Mouse (Mus musculus) cerebellum, adult 2 months (tissue): ENCODE data around the gene Mcf2l. TPM values are rescaled to one million over a fixed set of nuclear protein-coding genes. Genes with fewer than 3 reads are reported as not detected.

Experiments used
- DNase-seq, 2 experiments: peaks; one replicate each; pipeline ENCODE4 v3.0.0; 2021
- H3K27ac ChIP-seq: fragments of 200-500 bp; 2 replicates; pipeline ENCODE4 v1.5.1; 2012; ENCODE audit warnings: low read length, control low read depth, inconsistent platforms; ENCODE audit not compliant: insufficient read depth
- H3K27me3 ChIP-seq: fragments of 200-500 bp; 2 replicates; pipeline ENCODE4 v1.6.1; 2012; ENCODE audit warnings: inconsistent platforms, mild to moderate bottlenecking, low read length, moderate library complexity; ENCODE audit not compliant: control insufficient read depth, insufficient read depth
- H3K4me1 ChIP-seq: fragments of 200-500 bp; 2 replicates; pipeline ENCODE4 v1.6.1; 2011; ENCODE audit warnings: low read length; ENCODE audit not compliant: control insufficient read depth, insufficient read depth
- H3K4me3 ChIP-seq: fragments of 200-500 bp; replicated peaks from 2 replicates; pipeline ENCODE3; 2011; ENCODE audit warnings: mild to moderate bottlenecking, low read depth, low read length, control low read depth; ENCODE audit not compliant: insufficient read depth
- CTCF ChIP-seq: fragments of 200-500 bp; IDR thresholded peaks from 2 replicates; pipeline ENCODE4 v1.5.1; 2011; ENCODE audit warnings: low read depth, mild to moderate bottlenecking, control low read depth, low read length, moderate library complexity, borderline replicate concordance; ENCODE audit not compliant: insufficient read depth
- POLR2A ChIP-seq: fragments of 200-500 bp; IDR thresholded peaks from 2 replicates; pipeline ENCODE4 v1.6.1; 2011; ENCODE audit warnings: low read length, control low read depth, borderline replicate concordance; ENCODE audit not compliant: insufficient read depth
- WGBS: fragments of 180-500 bp; shearing (Covaris S2); methylation state at CpG from one replicate; pipeline ENCODE4 v1.1.7; 2018; 5-methylcytosine and 5-hydroxymethylcytosine counted together
- polyA plus RNA-seq: library from polyadenylated mRNA; depleted of rRNA; stranded (reverse); fragments of >200 nt; gene quantifications from 2 replicates; pipeline ENCODE4 v1.2.3, GENCODE M21; 2012

Gene Mcf2l
- polyA plus RNA-seq, 1 experiment = 158 TPM

DNA sequence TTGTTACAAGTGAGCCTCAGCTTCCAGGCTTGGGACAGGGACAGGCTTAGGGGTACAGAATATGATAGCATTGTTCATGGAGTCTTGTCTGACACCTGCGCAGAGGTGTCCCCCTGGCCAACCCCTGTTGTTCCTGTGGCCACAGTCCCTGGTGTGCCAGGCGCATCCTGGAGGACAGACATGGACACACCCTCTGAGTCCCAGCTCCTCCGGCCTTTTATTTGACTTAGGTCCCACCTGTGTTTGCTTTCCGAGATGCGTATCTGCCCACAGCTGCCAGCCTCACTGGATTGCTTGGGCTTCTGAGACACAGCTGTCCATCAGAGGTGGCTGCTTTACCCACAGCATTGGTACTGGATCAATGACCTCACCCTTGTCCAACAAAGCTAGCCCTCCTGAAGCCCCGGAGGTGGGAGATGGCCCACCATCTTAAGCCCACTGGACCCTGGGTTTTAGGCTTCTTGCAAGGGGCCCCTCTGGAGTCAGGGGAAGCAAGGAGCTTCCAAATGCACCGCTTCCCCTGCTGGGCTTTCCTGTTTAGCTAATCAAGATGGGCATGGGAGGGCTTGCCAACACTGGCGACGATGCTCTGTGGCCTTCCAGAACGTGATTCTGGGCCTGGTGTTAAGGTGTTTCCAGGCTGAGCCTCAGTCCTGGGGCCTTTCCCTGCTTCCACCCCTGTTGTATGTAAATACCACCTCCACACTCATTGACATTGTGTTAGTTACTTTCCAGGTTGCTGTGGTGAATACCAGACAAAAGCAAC lies 67.7 kb downstream of the Mcf2l start:
- 52% methylated on average over 10 of the region's 10 CpGs for WGBS
- peaks cover 43% of the 10 kb centered on the region for H3K4me1 ChIP-seq
- H3K27ac ChIP-seq = no peak overlapping the region
- H3K27me3 ChIP-seq = no peaks in the 10 kb centered on the region
- no peak for DNase-seq
- H3K4me3 ChIP-seq = no peak overlapping the region
- TF ChIP-seq POLR2A (no peak), CTCF (no peak)

DNA sequence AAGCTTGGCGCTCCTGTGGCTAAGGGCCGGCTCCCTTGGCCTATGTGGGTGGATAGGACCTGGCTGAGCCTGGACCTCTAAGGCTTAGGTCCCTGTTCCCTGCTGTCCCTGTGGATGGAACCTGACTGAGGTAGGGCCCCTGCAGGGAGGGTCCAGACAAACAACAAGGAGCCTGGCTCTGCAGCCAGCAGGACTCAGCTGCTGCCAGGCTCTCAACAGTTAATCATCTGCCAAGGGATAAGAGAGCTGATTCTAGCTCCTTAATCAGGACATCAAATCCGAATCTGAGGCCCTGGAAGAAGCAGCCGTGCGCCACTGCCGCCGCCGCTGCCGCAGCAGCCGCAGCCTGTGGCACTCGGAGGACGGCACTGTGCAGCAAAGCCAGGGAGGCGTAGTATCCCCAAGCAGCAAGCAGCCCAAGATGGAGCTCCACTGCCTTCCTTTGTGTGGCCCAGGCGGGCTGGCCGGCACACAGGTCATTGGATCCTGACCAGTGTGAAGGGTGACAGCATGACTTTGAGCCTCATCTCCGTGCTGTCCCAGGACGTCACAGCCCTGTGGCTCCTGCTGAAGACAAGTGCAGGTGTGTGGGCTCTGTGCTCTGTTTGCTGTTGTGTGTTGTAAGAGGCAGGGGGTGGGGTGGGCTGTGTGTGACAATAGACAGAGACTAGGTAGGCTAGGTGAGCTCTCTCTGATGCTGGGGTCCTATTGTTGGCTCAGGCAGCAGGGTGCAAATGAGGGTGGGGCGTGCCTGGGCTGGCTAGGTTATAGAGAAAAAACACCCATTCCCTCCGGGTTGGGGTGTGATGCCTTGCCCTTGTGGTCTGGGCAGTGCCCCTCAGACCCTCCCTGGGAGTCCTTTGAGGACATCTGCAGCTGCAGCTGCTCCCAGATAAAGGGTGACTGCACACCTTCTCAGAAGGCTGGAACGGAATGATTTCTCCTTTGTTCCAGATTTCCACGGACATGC lies 74.3 kb downstream of the Mcf2l start:
- peak overlapping the region; percentile 85 for H3K27ac ChIP-seq
- DNase-seq = peak; percentile 62 to 67
- H3K27me3 ChIP-seq = no peaks in the 10 kb centered on the region
- 6% methylated on average over 21 of the region's 21 CpGs for WGBS
- peaks cover 71% of the 10 kb centered on the region for H3K4me1 ChIP-seq
- peak overlapping the region; percentile 40 for H3K4me3 ChIP-seq
- TF ChIP-seq POLR2A (0 out of 2 replicates have a peak, but pooled peaks have one; percentile 16), CTCF (no peak)

DNA sequence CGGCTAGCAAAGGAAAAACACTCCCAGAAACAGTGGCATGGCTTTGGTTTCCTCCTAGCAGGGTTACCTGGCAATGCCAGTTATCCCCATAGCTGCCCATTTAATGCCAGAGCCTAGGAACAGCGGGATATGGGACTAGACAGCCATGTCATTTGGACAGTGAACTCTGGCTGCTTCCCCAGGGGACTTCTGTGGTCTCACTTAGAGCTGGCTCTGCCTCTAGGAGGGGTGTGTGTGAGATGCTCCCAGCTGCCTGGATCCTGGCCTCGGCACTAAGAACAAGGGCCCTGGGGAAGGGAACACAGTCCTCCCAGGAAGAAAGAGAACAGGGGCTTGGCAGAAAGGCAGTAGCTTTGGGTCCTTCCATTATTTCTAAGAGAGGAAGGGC lies 75.0 kb downstream of the Mcf2l start:
- Histone ChIP-seq H3K27ac (peak overlapping the region; percentile 85), H3K4me1 (peaks cover 71% of the 10 kb centered on the region), H3K27me3 (no peaks in the 10 kb centered on the region), H3K4me3 (peak overlapping the region; percentile 40)
- DNase-seq = peak; percentile 72
- no peak for TF ChIP-seq POLR2A
- TF ChIP-seq CTCF = no peak
- WGBS = 0% methylated on average over 3 of the region's 3 CpGs

GRCm38 (mm10) chr8:12951051-12951630 lies 77.5 kb downstream of the Mcf2l start:
- 46% methylated on average over 7 of the region's 7 CpGs for WGBS
- peak; percentile 61 to 74 for DNase-seq
- H3K4me1 ChIP-seq = peaks cover 85% of the 10 kb centered on the region
- peak overlapping the region; percentile 2; the same call in 1 of the 2 replicates for H3K27ac ChIP-seq
- TF ChIP-seq CTCF (no peak), POLR2A (no peak)
- H3K4me3 ChIP-seq = no peak overlapping the region
- H3K27me3 ChIP-seq = no peaks in the 10 kb centered on the region

GRCm38 (mm10) chr8:12952699-12953098 lies 79.1 kb downstream of the Mcf2l start:
- peaks cover 81% of the 10 kb centered on the region for H3K4me1 ChIP-seq
- H3K27me3 ChIP-seq = no peaks in the 10 kb centered on the region
- no peak overlapping the region for H3K4me3 ChIP-seq
- 45% methylated on average over 6 of the region's 6 CpGs for WGBS
- DNase-seq = no peak
- TF ChIP-seq POLR2A = no peak
- TF ChIP-seq CTCF = no peak
- H3K27ac ChIP-seq = no peak overlapping the region

- WGBS = 71% methylated on average over 8 of the region's 8 CpGs
These were observed 81.8 kb downstream of the Mcf2l start for GRCm38 (mm10) chr8:12955362-12955879.

DNA sequence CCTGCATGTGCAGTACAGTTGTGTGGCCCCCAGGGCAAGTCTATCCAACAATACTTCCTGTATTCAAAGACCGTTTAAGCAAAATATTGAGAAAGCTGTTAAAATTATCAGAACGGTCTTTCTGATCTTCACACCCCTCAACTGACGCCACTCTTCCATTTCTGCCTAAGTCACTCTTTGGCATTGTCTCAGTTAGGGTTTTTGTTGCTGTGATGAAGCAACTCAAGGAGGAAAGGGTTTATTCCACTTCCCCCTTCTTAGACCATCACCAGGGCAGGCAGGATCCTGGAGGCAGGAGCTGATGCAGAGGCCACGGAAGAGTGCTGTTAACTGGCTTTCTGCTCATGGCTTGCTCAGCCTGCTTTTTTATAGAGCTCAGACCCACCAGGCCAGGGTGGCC lies 82.3 kb downstream of the Mcf2l start:
- 83% methylated on average over 4 of the region's 4 CpGs for WGBS
- H3K4me3 ChIP-seq = no peak overlapping the region
- DNase-seq = no peak
- H3K4me1 ChIP-seq = peaks cover 68% of the 10 kb centered on the region
- no peak overlapping the region for H3K27ac ChIP-seq
- H3K27me3 ChIP-seq = no peaks in the 10 kb centered on the region
- TF ChIP-seq CTCF (no peak), POLR2A (no peak)

More at GRCm38 (mm10) chr8:12955362-12955879, 81.8 kb downstream of the Mcf2l start:
- peaks cover 68% of the 10 kb centered on the region for H3K4me1 ChIP-seq
- no peak for DNase-seq
- no peak overlapping the region for H3K27ac ChIP-seq
- TF ChIP-seq CTCF = no peak
- no peak for TF ChIP-seq POLR2A
- no peak overlapping the region for H3K4me3 ChIP-seq
- no peaks in the 10 kb centered on the region for H3K27me3 ChIP-seq
